Mouse (Mus musculus): ENCODE measurements at regions not wholly inside any gene's neighbourhood (a gene's known extent, or its start where the extent isn't known, plus 50 kb on each side); places are given as distances from the start of the nearest gene placed in this dataset.

- in situ Hi-C loops (cut with MboI; ENCODE audit: low sequenced_read_pairs), result no loop called here
These were observed 84.7 kb upstream of the Gm26897 start for GRCm38 (mm10) chr5:111649012-111649411.

GRCm38 (mm10) chr5:111652472-111652871 lies 81.3 kb upstream of the Gm26897 start:
- in situ Hi-C loops (cut with MboI; ENCODE audit: low sequenced_read_pairs), result no loop called here

DNA sequence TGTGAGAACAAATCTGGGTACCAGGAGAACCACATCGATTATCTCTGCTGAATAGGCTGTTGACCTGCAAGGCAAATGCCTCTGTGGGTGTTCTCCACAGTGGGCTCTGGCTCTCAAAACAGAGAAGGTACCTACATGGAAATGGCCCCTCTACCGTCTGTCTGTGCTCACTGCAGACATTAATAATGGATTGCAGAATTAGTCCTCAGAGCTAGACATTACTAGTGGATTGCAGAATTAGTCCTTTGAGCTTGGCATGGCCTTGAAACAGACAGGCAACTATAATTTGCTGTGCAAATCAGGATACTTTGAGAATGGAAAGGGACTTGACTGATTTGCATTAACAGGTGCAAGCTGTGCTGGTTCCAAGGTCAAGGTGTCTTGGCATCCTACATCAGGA lies 77.3 kb upstream of the Gm26897 start:
- in situ Hi-C loops (cut with MboI; ENCODE audit: low sequenced_read_pairs), result no loop called here

DNA sequence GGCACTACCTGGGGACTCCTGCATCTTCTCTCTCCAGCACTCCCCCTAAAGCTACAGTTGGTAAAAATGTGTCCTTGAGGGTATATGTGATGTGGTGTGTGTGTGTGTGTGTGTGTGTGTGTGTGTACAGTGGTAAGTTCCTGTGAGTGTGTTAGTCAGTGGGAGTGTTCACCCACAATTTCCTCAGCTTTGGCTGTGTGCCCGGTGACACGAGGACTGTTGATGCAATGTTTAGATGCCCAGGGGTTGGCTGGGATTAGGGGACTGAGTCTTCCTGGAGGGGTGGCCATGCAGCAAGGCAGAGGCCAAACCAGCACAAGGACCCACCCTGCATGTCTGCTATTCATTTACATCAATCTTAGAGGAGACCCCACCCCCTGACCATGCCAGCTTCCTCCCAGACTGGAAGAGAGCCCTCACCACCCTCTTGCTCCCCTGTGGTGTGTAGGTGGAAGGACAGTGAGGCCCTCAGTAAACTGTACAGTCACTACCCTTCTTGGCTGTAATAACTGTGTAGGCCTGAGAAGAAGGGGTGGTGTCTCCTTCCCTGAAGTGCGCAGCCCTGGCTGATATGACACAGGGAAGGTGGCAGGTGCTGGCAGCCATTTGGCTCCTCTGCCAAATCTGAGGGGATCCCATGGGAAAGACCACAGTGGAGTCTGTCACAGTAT lies 75.8 kb upstream of the Gm26897 start:
- in situ Hi-C loops (cut with MboI; ENCODE audit: low sequenced_read_pairs), result no loop called here

- in situ Hi-C loops (cut with MboI; ENCODE audit: low sequenced_read_pairs), result no loop called here
These were observed 74.5 kb upstream of the Gm26897 start for GRCm38 (mm10) chr5:111659229-111659628.

DNA sequence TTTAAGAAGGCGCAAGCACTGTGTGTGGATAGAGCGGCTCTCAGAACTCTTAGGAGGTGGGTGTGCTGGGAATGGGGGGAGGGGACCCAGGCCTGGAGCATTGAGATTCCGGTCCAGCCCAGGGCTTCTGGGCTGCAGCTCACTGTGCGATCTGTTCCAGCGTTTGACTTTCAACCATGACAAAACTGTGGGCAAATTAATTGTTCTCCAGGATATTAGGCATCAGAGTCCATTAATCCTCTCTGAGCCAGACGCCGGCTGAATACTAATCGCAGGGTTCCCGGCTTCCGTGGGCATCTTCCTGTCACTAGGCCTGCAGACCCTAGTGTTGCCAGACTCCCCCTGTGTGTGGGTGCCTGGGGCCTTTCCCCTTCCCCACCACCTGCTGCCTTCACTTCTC lies 73.3 kb upstream of the Gm26897 start:
- in situ Hi-C loops (cut with MboI; ENCODE audit: low sequenced_read_pairs), result no loop called here

DNA sequence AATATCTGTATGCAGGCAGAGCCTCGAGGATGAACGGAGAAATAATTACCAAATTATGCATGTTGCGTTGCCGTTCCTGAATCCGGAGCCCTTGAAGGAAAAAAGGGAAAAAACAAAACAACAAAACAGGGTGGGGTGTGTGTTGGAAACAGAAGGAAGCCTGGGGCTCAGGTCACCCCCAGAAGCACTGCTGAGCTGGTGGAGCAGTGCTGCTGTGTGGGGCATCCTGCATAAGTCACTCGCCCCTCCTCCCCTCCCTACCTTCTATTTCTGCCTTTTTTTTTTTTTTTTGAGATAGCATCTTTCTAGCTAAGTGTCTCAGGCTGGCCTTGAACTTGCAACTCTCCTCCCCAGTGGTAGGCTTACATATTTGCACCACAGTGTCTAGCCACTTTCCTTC lies 72.8 kb upstream of the Gm26897 start:
- in situ Hi-C loops (cut with MboI; ENCODE audit: low sequenced_read_pairs), result no loop called here

- in situ Hi-C loops (cut with MboI; ENCODE audit: low sequenced_read_pairs), result no loop called here
These were observed 71.8 kb upstream of the Gm26897 start for GRCm38 (mm10) chr5:111661971-111662370.

DNA sequence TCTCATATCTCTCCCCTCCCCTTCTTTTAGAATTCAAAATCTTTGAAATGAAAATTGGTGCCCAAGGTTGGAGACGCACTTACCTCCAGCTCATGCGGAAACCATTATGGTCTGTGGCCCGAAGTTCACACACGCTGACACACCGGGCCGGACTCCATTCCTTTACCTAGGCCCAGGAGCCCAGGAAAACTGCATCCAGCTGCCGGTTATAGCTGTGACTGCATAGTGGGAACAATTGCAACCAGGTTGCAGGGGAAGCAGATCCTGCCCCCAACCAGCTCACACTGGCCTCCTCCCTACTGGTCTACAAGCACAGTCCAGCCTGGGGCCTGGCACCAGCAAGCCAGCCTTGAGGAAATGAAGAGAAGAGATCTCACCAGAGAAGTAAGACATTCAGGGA lies 69.9 kb upstream of the Gm26897 start:
- in situ Hi-C loops (cut with MboI; ENCODE audit: low sequenced_read_pairs), result no loop called here

GRCm38 (mm10) chr5:111665406-111665805 lies 68.3 kb upstream of the Gm26897 start:
- in situ Hi-C loops (cut with MboI; ENCODE audit: low sequenced_read_pairs), result no loop called here

DNA sequence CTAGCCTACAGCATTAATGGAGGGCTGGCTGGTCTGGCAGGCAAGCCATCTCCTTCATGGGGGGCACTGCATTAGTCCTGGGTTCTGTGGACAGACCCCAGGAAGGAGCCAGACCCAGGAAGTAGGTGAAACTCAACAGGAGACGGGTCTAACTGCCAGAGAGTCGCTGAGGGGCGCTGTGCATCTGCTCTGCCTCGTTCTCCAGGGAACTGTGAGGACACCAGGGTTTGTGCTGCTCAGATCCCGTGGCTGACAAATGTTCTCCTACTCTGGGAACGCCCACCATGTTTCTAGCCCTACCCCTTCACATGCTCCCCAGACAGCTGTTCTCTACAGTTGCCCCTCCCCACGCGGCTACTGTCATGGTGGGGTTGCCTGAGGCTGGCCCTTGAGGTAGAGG lies 67.7 kb upstream of the Gm26897 start:
- in situ Hi-C loops (cut with MboI; ENCODE audit: low sequenced_read_pairs), result no loop called here

GRCm38 (mm10) chr5:111667901-111668300 lies 65.8 kb upstream of the Gm26897 start:
- in situ Hi-C loops (cut with MboI; ENCODE audit: low sequenced_read_pairs), result no loop called here

GRCm38 (mm10) chr5:111669139-111669538 lies 64.6 kb upstream of the Gm26897 start:
- in situ Hi-C loops (cut with MboI; ENCODE audit: low sequenced_read_pairs), result no loop called here

- in situ Hi-C loops (cut with MboI; ENCODE audit: low sequenced_read_pairs), result no loop called here
These were observed 62.0 kb upstream of the Gm26897 start for GRCm38 (mm10) chr5:111671762-111672161.

DNA sequence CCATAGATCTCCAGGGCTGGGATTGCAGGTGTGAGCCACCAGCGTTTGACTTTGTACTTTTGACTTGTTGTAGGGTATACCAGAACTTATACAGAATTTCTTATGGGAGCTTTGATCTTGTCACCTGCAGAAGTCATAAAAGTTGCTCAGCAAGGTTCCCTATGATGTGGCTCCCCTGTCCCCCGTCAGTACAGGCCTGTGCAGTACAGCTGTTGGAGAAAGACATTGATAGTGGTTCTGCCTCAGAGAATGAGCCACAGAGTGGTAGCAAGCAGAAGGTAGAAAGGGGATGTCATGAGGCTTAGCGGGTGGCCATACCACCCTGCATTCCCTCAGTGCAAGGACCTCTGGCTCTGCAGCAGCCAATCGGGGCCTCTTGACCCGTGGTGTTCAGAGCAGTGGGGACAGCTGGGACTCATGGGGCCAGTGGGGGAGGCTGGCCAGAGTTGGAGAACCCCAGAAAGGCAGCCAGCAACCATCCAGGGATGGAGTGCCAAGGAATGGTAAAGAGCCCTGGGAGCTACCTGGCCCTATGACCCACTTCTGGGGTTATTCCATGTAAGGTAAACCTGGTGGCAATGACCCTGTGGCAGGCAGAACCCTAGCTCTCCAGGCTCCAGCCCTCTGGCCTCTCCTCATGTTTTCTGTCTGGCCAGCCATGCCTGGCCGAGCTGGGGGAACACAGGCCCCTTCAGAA lies 58.6 kb upstream of the Gm26897 start:
- in situ Hi-C loops (cut with MboI; ENCODE audit: low sequenced_read_pairs), result loop anchor here (25.0 kb wide), 1 partner anchor 263 kb away; the partner anchor contains the start of gene Mn1

GRCm38 (mm10) chr5:111675673-111676261 lies 58.0 kb upstream of the Gm26897 start:
- in situ Hi-C loops (cut with MboI; ENCODE audit: low sequenced_read_pairs), result loop anchor here (25.0 kb wide), 1 partner anchor 263 kb away; the partner anchor contains the start of gene Mn1

DNA sequence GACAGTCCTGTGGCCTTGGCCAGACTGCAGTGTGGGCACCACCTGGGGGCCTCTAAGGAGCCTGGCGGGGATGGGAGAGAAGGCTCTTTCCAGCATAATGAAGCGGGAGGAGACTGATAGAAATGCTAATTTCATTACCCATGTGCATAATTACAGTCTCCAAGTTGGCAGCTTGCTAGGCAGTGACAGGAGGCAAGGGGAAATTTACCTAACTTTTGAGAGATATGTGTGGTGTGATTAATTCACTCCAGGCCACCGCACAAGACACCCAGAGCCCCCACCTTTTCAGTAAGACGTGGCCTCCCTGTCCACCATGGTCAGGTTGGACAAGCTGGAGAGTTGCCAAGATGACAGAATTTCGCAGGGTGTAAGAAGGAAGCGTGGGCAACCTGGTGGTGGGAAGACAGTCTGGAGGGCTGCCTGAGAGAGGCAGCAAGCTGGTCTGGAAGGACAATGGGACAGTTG lies 55.8 kb upstream of the Gm26897 start:
- in situ Hi-C loops (cut with MboI; ENCODE audit: low sequenced_read_pairs), result loop anchor here (25.0 kb wide), 1 partner anchor 266 kb away; the partner anchor contains the start of gene Mn1

DNA sequence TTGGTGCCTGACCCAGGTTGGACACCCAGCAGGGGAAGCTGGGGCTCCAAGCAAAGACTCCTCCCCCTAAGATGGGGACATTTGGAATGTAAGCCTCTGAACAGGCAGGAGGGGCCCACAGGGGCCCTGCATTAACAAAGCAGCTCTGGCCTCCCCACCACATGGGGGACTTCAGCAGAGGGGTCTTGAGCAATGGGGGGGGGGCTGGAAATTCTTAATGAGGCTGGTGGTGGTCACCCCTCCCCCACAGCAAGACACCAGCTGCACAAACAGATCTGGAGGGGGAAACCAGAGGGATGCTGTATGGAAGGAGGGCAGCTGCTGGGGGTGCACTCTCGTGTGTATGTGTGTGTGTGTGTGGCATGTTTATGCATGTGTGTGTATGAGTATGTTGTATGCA lies 55.2 kb upstream of the Gm26897 start:
- in situ Hi-C loops (cut with MboI; ENCODE audit: low sequenced_read_pairs), result loop anchor here (25.0 kb wide), 1 partner anchor 266 kb away; the partner anchor contains the start of gene Mn1

DNA sequence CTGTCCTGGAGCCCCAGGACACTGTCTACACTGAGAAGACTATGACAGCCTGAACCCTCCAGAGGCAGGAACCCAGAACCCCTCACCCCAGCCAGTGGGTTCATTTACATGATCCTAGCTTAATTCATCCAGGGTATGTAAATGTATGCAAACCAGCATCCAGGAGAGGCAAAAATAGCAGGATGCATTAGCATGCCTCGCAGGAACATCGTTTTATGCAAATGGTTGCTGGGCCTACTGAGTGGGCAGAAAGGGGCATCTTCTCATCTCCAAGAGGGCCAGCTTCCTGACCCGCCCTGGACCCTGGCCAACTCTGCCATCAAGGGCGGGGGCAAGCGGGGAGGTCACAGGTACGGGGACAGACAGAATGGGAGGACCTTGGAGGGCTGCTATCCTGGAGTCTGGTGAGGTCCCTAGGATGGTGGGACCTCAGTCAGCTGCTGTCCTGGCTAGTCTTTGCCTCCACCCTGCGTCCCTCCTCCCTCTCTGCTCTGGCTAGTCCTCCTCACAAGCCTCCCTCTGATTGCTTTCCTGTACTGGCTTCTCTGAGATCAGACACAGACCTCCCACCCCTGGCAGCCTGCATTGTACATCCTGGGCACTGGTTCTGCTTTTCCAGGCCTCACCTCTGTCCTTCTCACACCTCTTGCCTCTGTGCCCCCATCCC lies 52.2 kb upstream of the Gm26897 start:
- in situ Hi-C loops (cut with MboI; ENCODE audit: low sequenced_read_pairs), result loop anchor here (25.0 kb wide), 1 partner anchor 269 kb away; the partner anchor contains the start of gene Mn1

- in situ Hi-C loops (cut with MboI; ENCODE audit: low sequenced_read_pairs), result loop anchor here (25.0 kb wide), 1 partner anchor 271 kb away; the partner anchor contains the start of gene Mn1
These were observed 50.8 kb upstream of the Gm26897 start for GRCm38 (mm10) chr5:111682899-111683298.

All from CH12F3 (cell line).